Mouse (Mus musculus): Measurements from ENCODE around the gene Pctp. TPM values are rescaled to one million over a fixed set of nuclear protein-coding genes. Genes with fewer than 3 reads are reported as not detected.

The Pctp gene
- polyA plus RNA-seq, 1 experiment from 2014 or later = 2.7 TPM

GRCm38 (mm10) chr11:89950691-89951270, 51.9 kb downstream of the Pctp start:
- no peaks in the 10 kb centered on the region for H3K36me3 ChIP-seq
- no peak overlapping the region for H3K4me3 ChIP-seq
- no peak overlapping the region for H3K27ac ChIP-seq (replicated peaks)
- H3K27me3 ChIP-seq = no peaks in the 10 kb centered on the region
- ATAC-seq (ENCODE audit: low read depth) = no peak
- 93% methylated on average over 3 of the region's 3 CpGs for WGBS
- H3K4me2 ChIP-seq = no peak overlapping the region
- no peak overlapping the region for H3K9ac ChIP-seq
- no peaks in the 10 kb centered on the region for H3K4me1 ChIP-seq (replicated peaks)
- H3K9me3 ChIP-seq = no peaks in the 10 kb centered on the region

GRCm38 (mm10) chr11:89947806-89948205, 54.9 kb downstream of the Pctp start:
- no peak for ATAC-seq (ENCODE audit: low read depth)
- no peak overlapping the region for H3K4me3 ChIP-seq
- no peaks in the 10 kb centered on the region for H3K27me3 ChIP-seq
- 75% methylated on average over 4 of the region's 4 CpGs for WGBS
- no peaks in the 10 kb centered on the region for H3K36me3 ChIP-seq
- H3K27ac ChIP-seq (replicated peaks) = no peak overlapping the region
- H3K9me3 ChIP-seq = no peaks in the 10 kb centered on the region
- no peak overlapping the region for H3K9ac ChIP-seq
- H3K4me2 ChIP-seq = no peak overlapping the region
- H3K4me1 ChIP-seq (replicated peaks) = 0 out of 2 replicates have a peak, but pooled peaks cover 5% of the 10 kb centered on the region

- Histone ChIP-seq H3K9me3 (no peaks in the 10 kb centered on the region), H3K4me3 (no peak overlapping the region), H3K4me1 (replicated peaks) (0 out of 2 replicates have a peak, but pooled peaks cover 5% of the 10 kb centered on the region), H3K27me3 (no peaks in the 10 kb centered on the region), H3K36me3 (no peaks in the 10 kb centered on the region), H3K9ac (no peak overlapping the region), H3K27ac (replicated peaks) (no peak overlapping the region), H3K4me2 (no peak overlapping the region)
- ATAC-seq (ENCODE audit: low read depth) = no peak
- 60% methylated on average over 8 of the region's 8 CpGs for WGBS
Observed at GRCm38 (mm10) chr11:89945159-89945558, 57.5 kb downstream of the Pctp start.

- no peak for ATAC-seq (ENCODE audit: low read depth)
- no peaks in the 10 kb centered on the region for H3K9me3 ChIP-seq
- WGBS = 48% methylated on average over 7 of the region's 7 CpGs
Observed at GRCm38 (mm10) chr11:89937241-89937640, 65.5 kb downstream of the Pctp start.

More at GRCm38 (mm10) chr11:89937241-89937640, 65.5 kb downstream of the Pctp start:
- H3K27me3 ChIP-seq = no peaks in the 10 kb centered on the region
- no peaks in the 10 kb centered on the region for H3K36me3 ChIP-seq
- peaks cover 14% of the 10 kb centered on the region for H3K4me1 ChIP-seq (replicated peaks)
- H3K9ac ChIP-seq = no peak overlapping the region
- no peak overlapping the region for H3K27ac ChIP-seq (replicated peaks)
- no peak overlapping the region for H3K4me2 ChIP-seq
- no peak overlapping the region for H3K4me3 ChIP-seq

Other genes starting within 250 kb of the Pctp start
- 0.95 and 1.9 TPM in 2 replicates for gene Ankfn1, start 225.2 kb downstream of the Pctp start, polyA plus RNA-seq (2015; fragmentation: Nextera tagmentation; extraction: Ambion mirVana)
- 14.2 and 18.2 TPM in 2 replicates for gene Tmem100, start 27.5 kb upstream of the Pctp start, polyA plus RNA-seq (2015; fragmentation: Nextera tagmentation; extraction: Ambion mirVana)
- gene Gm45716, start 184.8 kb upstream of the Pctp start, polyA plus RNA-seq (2015; fragmentation: Nextera tagmentation; extraction: Ambion mirVana) = 25.0 and 28.8 TPM in 2 replicates
- 113 and 119 TPM in 2 replicates for gene Mmd, start 246.6 kb upstream of the Pctp start, polyA plus RNA-seq (2015; fragmentation: Nextera tagmentation; extraction: Ambion mirVana)